In the genomic region with DNA sequence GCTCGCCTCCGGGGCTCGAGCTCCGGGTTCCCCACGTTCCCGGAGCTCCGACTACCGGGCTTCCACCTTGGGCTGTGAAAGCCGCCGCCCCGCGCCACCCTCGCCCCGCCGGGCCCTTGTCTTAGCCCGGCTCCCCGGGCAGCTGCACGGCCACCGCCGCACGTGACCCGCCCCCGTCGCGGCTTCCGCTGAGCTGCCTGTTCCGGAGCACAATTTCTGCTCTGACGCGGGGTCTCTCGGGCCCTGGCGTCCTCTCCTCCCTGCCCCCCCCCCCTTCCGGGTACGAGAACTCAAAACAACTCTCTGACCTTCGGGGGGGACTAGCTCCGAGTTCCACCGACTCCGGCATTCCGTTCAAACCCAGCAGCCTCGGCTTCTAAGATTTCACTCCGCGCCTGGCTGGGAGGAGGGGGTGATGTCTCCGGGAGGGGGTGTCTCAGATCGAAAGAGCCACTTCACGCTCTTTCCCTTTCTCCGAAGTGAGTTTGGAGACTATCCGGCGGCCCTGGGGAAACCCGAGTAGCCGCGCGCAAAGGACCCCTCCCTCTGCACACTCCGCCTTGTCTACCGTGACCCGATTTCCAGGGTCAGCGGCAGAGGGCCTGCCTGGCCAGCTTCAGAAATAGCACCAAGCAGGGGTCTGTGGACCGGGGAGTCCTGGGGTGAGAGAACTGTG, we compare ENCODE assay signal across 8 mouse cellular contexts. TPM values are rescaled to one million over a fixed set of nuclear protein-coding genes. Genes with fewer than 3 reads are reported as not detected.
A peak's percentile ranks its signal among the peaks of the same experiment; 100 is the strongest.
DNase-seq lines count a peak whose midpoint lies in the region; ATAC-seq lines count a peak whose summit lies in the region.

Gene Bcor (minus strand): TSS at position 375 of the 676 bp plus-strand sequence.

- peak within 1 kb of the TSS; percentile 91 for H3K27ac ChIP-seq in kidney, embryonic 14.5 days (ENCODE audit: low read depth, low read length)
- H3K27ac ChIP-seq in liver, embryonic 12.5 days = peak within 1 kb of the TSS; percentile 71

- H3K4me2 ChIP-seq in kidney, embryonic 14.5 days (replicated peaks; ENCODE audit: low read depth, low read length) = peak within 1 kb of the TSS; percentile 59
- H3K4me2 ChIP-seq in liver, embryonic 12.5 days = peak within 1 kb of the TSS; percentile 63

- H3K27me3 ChIP-seq in kidney, embryonic 14.5 days (ENCODE audit: control insufficient read depth, insufficient read depth, low read length) = peaks cover 20% of the 10 kb centered on the region
- H3K27me3 ChIP-seq in liver, embryonic 12.5 days (replicated peaks) = peaks cover 67% of the 10 kb centered on the region

- peak within 1 kb of the TSS; percentile 46 for H3K4me3 ChIP-seq in kidney, embryonic 14.5 days (ENCODE audit: low read length)
- H3K4me3 ChIP-seq in liver, embryonic 12.5 days = peak within 1 kb of the TSS; percentile 47

- H3K4me1 ChIP-seq in kidney, embryonic 14.5 days (ENCODE audit: control insufficient read depth, insufficient read depth, low read length) = peaks cover 20% of the 10 kb centered on the region
- peaks cover 8% of the 10 kb centered on the region; the same call in 1 of the 2 replicates for H3K4me1 ChIP-seq in liver, embryonic 12.5 days

- no peak for DNase-seq in left cerebral cortex, adult 18-20 months (ENCODE audit: low spot score in 2 of 2)
- DNase-seq in left cerebral cortex, adult 11 months (ENCODE audit: low spot score) = no peak
- peak; percentile 70 for DNase-seq in embryo, embryonic 9.5 days (ENCODE audit: extremely low spot score)
- DNase-seq in heart, adult 9 months (ENCODE audit: low spot score in 2 of 2) = peak; percentile 66 to 75
- DNase-seq in thymus, postnatal 0 days (ENCODE audit: low spot score) = peak; percentile 78

- peak; percentile 61 for ATAC-seq in kidney, embryonic 14.5 days (ENCODE audit: low FRiP score, low TSS enrichment)
- peak; percentile 47 for ATAC-seq in liver, embryonic 12.5 days
- ATAC-seq in monocyte, adult 5-6 weeks (replicated peaks; ENCODE audit: insufficient number of reproducible peaks, low FRiP score, low TSS enrichment, poor library complexity, severe bottlenecking) = no peak

- peak within 1 kb of the TSS; percentile 70 for H3K9ac ChIP-seq in kidney, embryonic 14.5 days (ENCODE audit: low read depth, low read length)
- peak within 1 kb of the TSS; percentile 56; the same call in 1 of the 2 replicates for H3K9ac ChIP-seq in liver, embryonic 12.5 days

- no peaks in the 10 kb centered on the region for H3K36me3 ChIP-seq in kidney, embryonic 14.5 days (ENCODE audit: control insufficient read depth, insufficient read depth, low read length)
- H3K36me3 ChIP-seq in liver, embryonic 12.5 days = no peaks in the 10 kb centered on the region

- H3K9me3 ChIP-seq in kidney, embryonic 14.5 days (ENCODE audit: control insufficient read depth, low read length) = no peaks in the 10 kb centered on the region
- no peaks in the 10 kb centered on the region for H3K9me3 ChIP-seq in liver, embryonic 12.5 days (replicated peaks)

- 7% methylated on average over 48 of the region's 56 CpGs for WGBS in kidney, embryonic 14.5 days
- 3% methylated on average over 46 of the region's 56 CpGs for WGBS in liver, embryonic 12.5 days (ENCODE audit: insufficient replicate concordance)

RNA-seq across cellular contexts. Expression of gene Bcor, which starts in this region (rescaled TPM):
- total RNA-seq in left cerebral cortex, adult 18-20 months (2021) = 10 to 100 TPM; 36.2 to 37.7 TPM
- polyA plus RNA-seq in kidney, embryonic 14.5 days (2014; fragmentation: Nextera tagmentation; extraction: Ambion mirVana) = 16.3 and 24.1 TPM in 2 replicates
- polyA plus RNA-seq in liver, embryonic 12.5 days (2016; fragmentation: Nextera tagmentation; extraction: Ambion mirVana) = 7.9 and 8.4 TPM in 2 replicates
- total RNA-seq in monocyte, adult 5-6 weeks (2017) = 26.0 to 43.7 TPM (median 27.1 TPM) in 3 replicates
- 14.1 and 14.2 TPM in 2 replicates for polyA plus RNA-seq in thymus, postnatal 0 days (2015; fragmentation: Nextera tagmentation; extraction: Ambion mirVana)

Comparison
In these comparisons a context has a peak if more than half of its experiments do, and no peak if none do; other contexts are left out.
1. DNase-seq: peak in embryo, embryonic 9.5 days (single experiment), heart, adult 9 months (2 of 2) and thymus, postnatal 0 days (single experiment); none in left cerebral cortex, adult 18-20 months (0 of 2) and left cerebral cortex, adult 11 months (single experiment).